Mouse (Mus musculus) lung, postnatal 0 days (tissue): ENCODE measurements around the gene Lcn10.

Experiments
- CTCF ChIP-seq: IDR thresholded peaks from 2 replicates; pipeline ENCODE4 v1.5.1; 2016; ENCODE audit warnings: antibody characterized with exemption, mild to moderate bottlenecking
- EP300 ChIP-seq: IDR thresholded peaks from 2 replicates; pipeline ENCODE4 v1.6.1; 2016; ENCODE audit warnings: antibody characterized with exemption, mild to moderate bottlenecking, control low read depth

GRCm38 (mm10) chr2:25661245-25661970, 21.1 kb upstream of the Lcn10 start:
- TF ChIP-seq CTCF (no peak), EP300 (no peak)
